Mouse (Mus musculus) liver, embryonic 14.5 days (tissue): ENCODE data around the gene Car8.

Experiments used
- CTCF ChIP-seq: IDR thresholded peaks from 2 replicates; pipeline ENCODE4 v1.5.1; 2016; ENCODE audit warnings: antibody characterized with exemption, low read depth, control low read depth
- EP300 ChIP-seq: IDR thresholded peaks from 2 replicates; pipeline ENCODE4 v1.6.1; 2016; ENCODE audit warnings: antibody characterized with exemption, low read depth

GRCm38 (mm10) chr4:8210452-8210851 lies 28.4 kb downstream of the Car8 start:
- TF ChIP-seq EP300 (no peak), CTCF (no peak)
